Comparison of ENCODE assay signal across 17 mouse cellular contexts in the genomic region with DNA sequence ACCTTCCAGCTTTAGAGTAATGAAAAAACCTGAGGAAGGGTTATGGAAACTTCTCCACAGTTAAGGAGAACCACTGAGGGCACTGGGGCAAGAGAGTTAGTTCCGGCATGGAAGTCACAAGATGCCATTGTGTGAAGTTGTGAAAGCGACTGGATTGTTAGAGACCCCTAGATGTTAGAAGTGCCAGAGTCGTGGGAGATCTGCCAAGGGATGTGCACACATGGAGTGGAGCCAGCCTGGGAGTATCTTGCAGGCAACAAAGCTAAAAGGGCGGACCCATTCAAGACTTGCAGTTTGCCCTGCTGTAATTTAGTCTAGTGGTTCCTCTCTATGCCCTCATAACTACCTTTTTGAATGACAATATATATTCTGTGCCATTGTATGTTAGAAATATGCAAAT.
"Had no signal": no experiment of that assay in that cellular context is flagged by ENCODE, and none has a peak within 500 bp of the region (broad histone marks: within the 10 kb centered on the region; RNA-seq: fewer than 3 reads in every experiment).

No protein-coding gene starts in this region.

- DNase-seq: liver, embryonic 13.5 days; liver, postnatal 0 days; lung, postnatal 36 days; right cerebral cortex, postnatal 14 days; thymus, adult 2 months; thymus, postnatal 25 days; thymus, postnatal 4 days had no signal

- H3K9ac ChIP-seq: liver, embryonic 13.5 days; liver, embryonic 15.5 days; liver, postnatal 0 days; lung, embryonic 15.5 days; midbrain, embryonic 12.5 days; midbrain, embryonic 15.5 days; neural tube, embryonic 12.5 days; stomach, embryonic 15.5 days had no signal

- ATAC-seq: liver, postnatal 0 days; midbrain, embryonic 15.5 days had no signal

- H3K9me3 ChIP-seq: liver, embryonic 13.5 days; liver, embryonic 15.5 days; lung, embryonic 15.5 days; megakaryocyte, embryonic 14.5 days; midbrain, embryonic 12.5 days; midbrain, embryonic 15.5 days; neural tube, embryonic 12.5 days; stomach, embryonic 15.5 days had no signal

- H3K27me3 ChIP-seq: liver, embryonic 13.5 days; liver, embryonic 15.5 days; lung, embryonic 15.5 days; megakaryocyte, embryonic 14.5 days; midbrain, embryonic 12.5 days; midbrain, embryonic 15.5 days; neural tube, embryonic 12.5 days; stomach, embryonic 15.5 days had no signal

- H3K4me2 ChIP-seq: liver, embryonic 11.5 days; liver, embryonic 13.5 days; liver, embryonic 15.5 days; lung, embryonic 15.5 days; midbrain, embryonic 12.5 days; midbrain, embryonic 15.5 days; neural tube, embryonic 12.5 days; stomach, embryonic 15.5 days had no signal

- H3K4me3 ChIP-seq: liver, embryonic 13.5 days; liver, embryonic 15.5 days; lung, embryonic 15.5 days; megakaryocyte, embryonic 14.5 days; midbrain, embryonic 12.5 days; midbrain, embryonic 15.5 days; neural tube, embryonic 12.5 days; stomach, embryonic 15.5 days had no signal

- H3K36me3 ChIP-seq: liver, embryonic 13.5 days; midbrain, embryonic 15.5 days had no signal

- H3K27ac ChIP-seq: liver, embryonic 13.5 days; liver, embryonic 15.5 days; lung, embryonic 15.5 days; macrophage; midbrain, embryonic 12.5 days; midbrain, embryonic 15.5 days; neural tube, embryonic 12.5 days; stomach, embryonic 15.5 days; stomach, postnatal 0 days had no signal
